Mouse (Mus musculus) intestine, postnatal 0 days (tissue): Measurements from ENCODE around the gene Fgd2. TPM values are rescaled to one million over a fixed set of nuclear protein-coding genes. Genes with fewer than 3 reads are reported as not detected.

Experiments used
- ATAC-seq: fragments of 200-750 bp; cut with Nextera tagmentation; 2 replicates; pipeline ENCODE4 v1.8.0; 2017; ENCODE audit warnings: mild to moderate bottlenecking, moderate TSS enrichment, moderate library complexity
- H3K27ac ChIP-seq: fragments of 300-500 bp; sonication (generic); 2 replicates; pipeline ENCODE4 v1.5.1; 2014; ENCODE audit warnings: mild to moderate bottlenecking, low read depth, low read length, moderate library complexity
- H3K27me3 ChIP-seq: fragments of 300-500 bp; sonication (generic); replicated peaks from 2 replicates; pipeline ENCODE4 v1.6.1; 2014; ENCODE audit warnings: low read length, mixed read lengths; ENCODE audit not compliant: control insufficient read depth, insufficient read depth
- H3K36me3 ChIP-seq: fragments of 300-500 bp; sonication (generic); 2 replicates; pipeline ENCODE4 v1.6.1; 2014; ENCODE audit warnings: mild to moderate bottlenecking, moderate library complexity; ENCODE audit not compliant: control insufficient read depth, insufficient read depth
- H3K4me1 ChIP-seq: fragments of 300-500 bp; sonication (generic); replicated peaks from 2 replicates; pipeline ENCODE4 v1.6.1; 2014; ENCODE audit warnings: antibody characterized with exemption, low read length, mixed read lengths; ENCODE audit not compliant: control insufficient read depth, insufficient read depth
- H3K4me2 ChIP-seq: fragments of 300-500 bp; sonication (generic); replicated peaks from 2 replicates; pipeline ENCODE4 v1.6.1; 2014; ENCODE audit warnings: low read depth, mild to moderate bottlenecking, moderate library complexity
- H3K4me3 ChIP-seq: fragments of 300-500 bp; sonication (generic); 2 replicates; pipeline ENCODE4 v1.5.1; 2014; ENCODE audit warnings: low read depth, low read length
- H3K9ac ChIP-seq: fragments of 300-500 bp; sonication (generic); 2 replicates; pipeline ENCODE4 v1.6.1; 2014; ENCODE audit warnings: mild to moderate bottlenecking, low read depth, low read length
- H3K9me3 ChIP-seq: fragments of 300-500 bp; sonication (generic); 2 replicates; pipeline ENCODE4 v1.6.1; 2016; ENCODE audit warnings: mixed run types; ENCODE audit not compliant: control insufficient read depth
- CTCF ChIP-seq: sonication (generic); IDR thresholded peaks from 2 replicates; pipeline ENCODE4 v1.5.1; 2016; ENCODE audit warnings: low read depth, mild to moderate bottlenecking, control low read depth, antibody characterized with exemption, moderate library complexity
- WGBS: fragments of 180-500 bp; shearing (Covaris S2); extraction: QIAGEN DNeasy Blood & Tissue Kit; methylation state at CpG from one replicate; pipeline ENCODE4 v1.1.7; 2014; 5-methylcytosine and 5-hydroxymethylcytosine counted together
- polyA plus RNA-seq: library from polyadenylated mRNA; unstranded; fragments of >200 nt; fragmentation: Nextera tagmentation; extraction: Ambion mirVana; gene quantifications from 2 replicates; pipeline ENCODE4 v1.2.1, GENCODE M21; 2015

The Fgd2 gene
- polyA plus RNA-seq, 1 experiment from 2014 or later = 4.9 TPM

GRCm38 (mm10) chr17:29318731-29319250 is 41.9 kb upstream of the Fgd2 start:
- TF ChIP-seq CTCF = no peak
- no peak overlapping the region for H3K27ac ChIP-seq
- no peaks in the 10 kb centered on the region for H3K4me1 ChIP-seq
- no peak overlapping the region for H3K4me2 ChIP-seq
- H3K9me3 ChIP-seq = no peaks in the 10 kb centered on the region
- H3K36me3 ChIP-seq = no peaks in the 10 kb centered on the region
- H3K9ac ChIP-seq = no peak overlapping the region
- H3K27me3 ChIP-seq = no peaks in the 10 kb centered on the region
- H3K4me3 ChIP-seq = no peak overlapping the region
- WGBS = 54% methylated on average over 6 of the region's 6 CpGs
- ATAC-seq = no peak

DNA sequence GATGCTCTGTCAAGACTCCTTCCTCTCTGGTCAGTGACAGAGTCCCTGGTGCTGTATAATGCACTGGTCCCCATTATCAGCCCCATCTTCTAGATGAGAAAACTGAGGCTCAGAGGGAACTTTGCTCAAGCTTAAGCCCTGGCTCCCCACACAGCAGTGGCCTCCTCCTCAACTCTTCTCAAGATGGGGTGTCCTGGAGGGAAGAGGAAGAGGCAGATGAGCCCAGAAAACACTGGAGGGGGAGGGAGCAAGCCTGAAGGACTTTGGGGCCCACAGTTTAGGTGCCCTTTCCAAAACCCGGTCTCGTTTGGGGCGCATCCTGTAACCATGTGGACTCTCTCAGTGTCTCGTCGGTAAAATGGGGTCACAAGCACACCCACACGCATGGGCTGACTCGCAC is 41.2 kb upstream of the Fgd2 start:
- ATAC-seq = no peak
- Histone ChIP-seq H3K9me3 (no peaks in the 10 kb centered on the region), H3K4me3 (no peak overlapping the region), H3K4me1 (no peaks in the 10 kb centered on the region), H3K27me3 (no peaks in the 10 kb centered on the region), H3K4me2 (no peak overlapping the region), H3K9ac (no peak overlapping the region), H3K27ac (no peak overlapping the region), H3K36me3 (no peaks in the 10 kb centered on the region)
- WGBS = 88% methylated on average over 7 of the region's 7 CpGs
- TF ChIP-seq CTCF = no peak

- H3K4me1 ChIP-seq = no peaks in the 10 kb centered on the region
- 43% methylated on average over 8 of the region's 8 CpGs for WGBS
- H3K27ac ChIP-seq = no peak overlapping the region
- no peaks in the 10 kb centered on the region for H3K36me3 ChIP-seq
- TF ChIP-seq CTCF = 0 out of 2 replicates have a peak, but pooled peaks have one; percentile 5
- no peaks in the 10 kb centered on the region for H3K27me3 ChIP-seq
- no peak overlapping the region for H3K4me2 ChIP-seq
- H3K9ac ChIP-seq = no peak overlapping the region
- no peak for ATAC-seq
- no peaks in the 10 kb centered on the region for H3K9me3 ChIP-seq
- H3K4me3 ChIP-seq = no peak overlapping the region
These were observed 40.7 kb upstream of the Fgd2 start for GRCm38 (mm10) chr17:29319881-29320639.

DNA sequence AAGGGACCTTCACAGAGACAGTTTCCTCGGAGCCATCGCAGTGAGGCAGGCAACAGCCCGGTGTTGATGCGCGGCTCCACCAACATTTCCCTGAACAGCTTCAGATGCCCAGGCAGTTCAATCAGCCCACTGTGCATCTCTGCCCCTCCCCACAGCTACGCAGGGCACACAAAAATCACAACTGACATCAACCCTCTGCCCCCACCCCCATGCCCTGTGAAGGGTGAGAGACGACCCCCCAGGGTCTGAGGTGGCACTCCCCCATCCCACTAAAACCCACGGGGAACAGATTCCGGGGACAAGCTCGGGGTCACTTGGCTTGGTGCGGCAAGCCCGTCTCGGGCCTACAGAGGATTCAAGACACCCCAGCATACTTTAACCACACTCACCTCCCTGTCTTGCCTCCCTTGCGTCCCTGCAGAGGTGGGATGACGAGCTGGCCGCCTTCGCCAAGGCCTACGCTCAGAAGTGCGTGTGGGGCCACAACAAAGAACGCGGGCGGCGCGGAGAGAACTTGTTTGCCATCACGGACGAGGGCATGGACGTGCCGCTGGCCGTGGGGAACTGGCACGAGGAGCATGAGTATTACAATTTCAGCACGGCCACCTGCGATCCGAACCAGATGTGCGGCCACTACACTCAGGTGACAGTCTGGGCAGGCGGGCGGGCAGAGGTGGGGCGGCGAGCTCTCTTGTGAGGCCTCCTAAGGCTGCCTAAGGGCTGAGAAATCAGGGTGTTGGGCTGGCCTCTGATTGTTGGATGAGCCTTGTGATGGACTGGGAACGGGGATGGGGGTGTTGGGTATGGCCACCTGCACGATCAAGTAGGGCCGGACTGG is 38.7 kb upstream of the Fgd2 start:
- WGBS = 38% methylated on average over 41 of the region's 41 CpGs
- ATAC-seq = peak; percentile 44

DNA sequence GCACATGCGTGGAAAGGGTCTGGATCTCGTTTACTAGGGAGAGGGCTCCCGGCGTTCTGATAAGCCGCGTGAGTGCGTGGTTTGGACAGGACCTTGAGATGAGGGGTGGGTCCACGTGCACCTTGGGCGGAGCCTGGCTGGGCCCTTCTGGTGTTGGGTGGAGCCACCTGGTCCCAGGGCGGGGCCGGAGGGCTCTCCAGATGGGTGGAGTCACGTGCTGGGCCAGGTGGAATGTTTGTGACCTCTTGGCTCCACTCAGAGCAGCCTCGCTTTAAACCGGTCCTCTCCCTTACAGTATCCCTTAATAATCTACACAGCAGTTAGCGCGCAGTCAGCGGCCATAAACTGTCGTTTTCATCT is 38.1 kb upstream of the Fgd2 start:
- no peak for TF ChIP-seq CTCF
- Histone ChIP-seq H3K4me2 (peak overlapping the region; percentile 54), H3K9me3 (no peaks in the 10 kb centered on the region), H3K27ac (no peak overlapping the region), H3K4me3 (peak overlapping the region; percentile 9; the same call in 1 of the 2 replicates), H3K4me1 (no peaks in the 10 kb centered on the region), H3K9ac (no peak overlapping the region; the same call in 1 of the 2 replicates), H3K36me3 (no peaks in the 10 kb centered on the region), H3K27me3 (no peaks in the 10 kb centered on the region; the same call in 1 of the 2 replicates)
- WGBS = 23% methylated on average over 18 of the region's 18 CpGs
- peak; percentile 72 for ATAC-seq

More for the DNA sequence above, 38.7 kb upstream of the Fgd2 start:
- H3K4me1 ChIP-seq = no peaks in the 10 kb centered on the region
- H3K9me3 ChIP-seq = no peaks in the 10 kb centered on the region
- peak overlapping the region; percentile 54 for H3K4me2 ChIP-seq
- H3K27me3 ChIP-seq = no peaks in the 10 kb centered on the region; the same call in 1 of the 2 replicates
- no peak overlapping the region for H3K27ac ChIP-seq
- H3K4me3 ChIP-seq = peak overlapping the region; percentile 9; the same call in 1 of the 2 replicates
- H3K36me3 ChIP-seq = no peaks in the 10 kb centered on the region
- H3K9ac ChIP-seq = no peak overlapping the region
- no peak for TF ChIP-seq CTCF

DNA sequence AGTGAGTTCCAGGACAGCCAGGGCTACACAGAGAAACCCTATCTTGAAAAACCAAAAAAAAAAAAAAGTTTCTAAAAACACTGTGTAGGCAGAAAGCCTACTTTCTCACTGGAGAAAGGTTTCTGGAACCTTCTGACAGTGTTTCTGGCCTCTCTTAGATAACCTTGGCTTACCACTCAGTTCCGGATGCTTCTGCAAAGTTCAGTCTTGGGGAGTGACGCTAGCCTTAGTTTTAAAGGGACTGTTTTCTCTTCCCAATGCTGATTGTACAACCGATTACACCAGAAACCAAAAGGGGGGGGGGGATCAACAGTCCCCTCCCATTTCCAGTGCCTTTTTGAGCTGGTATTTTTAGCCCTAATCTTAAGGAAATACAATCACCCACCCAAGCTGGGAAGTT is 37.1 kb upstream of the Fgd2 start:
- H3K27me3 ChIP-seq = no peaks in the 10 kb centered on the region; the same call in 1 of the 2 replicates
- H3K9me3 ChIP-seq = no peaks in the 10 kb centered on the region
- no peaks in the 10 kb centered on the region for H3K36me3 ChIP-seq
- no peak for TF ChIP-seq CTCF
- H3K27ac ChIP-seq = no peak overlapping the region
- H3K9ac ChIP-seq = no peak overlapping the region
- no peak for ATAC-seq
- H3K4me3 ChIP-seq = no peak overlapping the region
- H3K4me1 ChIP-seq = no peaks in the 10 kb centered on the region
- WGBS = 93% methylated on average over 3 of the region's 3 CpGs
- H3K4me2 ChIP-seq = no peak overlapping the region
